Mouse (Mus musculus) neural tube, embryonic 13.5 days (tissue): ENCODE results near the gene Flad1. TPM values are rescaled to one million over a fixed set of nuclear protein-coding genes. Genes with fewer than 3 reads are reported as not detected.

Experiments used
- ATAC-seq: fragments of 200-750 bp; cut with Nextera tagmentation; 2 replicates; pipeline ENCODE4 v1.8.0; 2017; ENCODE audit warnings: low read depth, mild to moderate bottlenecking, moderate TSS enrichment, moderate library complexity
- H3K27ac ChIP-seq: fragments of 300-500 bp; sonication (generic); replicated peaks from 2 replicates; pipeline ENCODE4 v1.5.1; 2015; ENCODE audit warnings: moderate library complexity, mild to moderate bottlenecking, inconsistent platforms
- H3K27me3 ChIP-seq: fragments of 300-500 bp; sonication (generic); 2 replicates; pipeline ENCODE4 v1.6.1; 2015; ENCODE audit warnings: mild to moderate bottlenecking, inconsistent platforms
- H3K36me3 ChIP-seq: fragments of 300-500 bp; sonication (generic); 2 replicates; pipeline ENCODE4 v1.6.1; 2015; ENCODE audit warnings: mild to moderate bottlenecking, inconsistent platforms
- H3K4me1 ChIP-seq: fragments of 300-500 bp; sonication (generic); replicated peaks from 2 replicates; pipeline ENCODE4 v1.6.1; 2015; ENCODE audit warnings: inconsistent platforms
- H3K4me2 ChIP-seq: fragments of 300-500 bp; sonication (generic); 2 replicates; pipeline ENCODE4 v1.6.1; 2015; ENCODE audit warnings: inconsistent platforms, mild to moderate bottlenecking, moderate library complexity
- H3K4me3 ChIP-seq: fragments of 300-500 bp; sonication (generic); 2 replicates; pipeline ENCODE4 v1.5.1; 2015; ENCODE audit warnings: mild to moderate bottlenecking, inconsistent platforms
- H3K9ac ChIP-seq: fragments of 300-500 bp; sonication (generic); 2 replicates; pipeline ENCODE4 v1.6.1; 2015; ENCODE audit warnings: moderate library complexity, mild to moderate bottlenecking, inconsistent platforms
- H3K9me3 ChIP-seq: fragments of 300-500 bp; sonication (generic); 2 replicates; pipeline ENCODE4 v1.6.1; 2016; ENCODE audit warnings: inconsistent platforms
- WGBS: fragments of 180-500 bp; shearing (Covaris S2); methylation state at CpG from one replicate; pipeline ENCODE4 v1.1.7; 2015; 5-methylcytosine and 5-hydroxymethylcytosine counted together
- polyA plus RNA-seq: library from polyadenylated mRNA; unstranded; fragments of >200 nt; fragmentation: Nextera tagmentation; extraction: Ambion mirVana; gene quantifications from 2 replicates; pipeline ENCODE4 v1.2.1, GENCODE M21; 2015

The Flad1 gene
- polyA plus RNA-seq, 1 experiment from 2014 or later = 33.2 TPM

- Histone ChIP-seq H3K27me3 (0 out of 2 replicates have a peak, but pooled peaks cover 5% of the 10 kb centered on the region), H3K36me3 (no peaks in the 10 kb centered on the region), H3K4me2 (no peak overlapping the region), H3K27ac (no peak overlapping the region), H3K9me3 (no peaks in the 10 kb centered on the region), H3K4me1 (peaks cover 9% of the 10 kb centered on the region; the same call in 1 of the 2 replicates), H3K4me3 (no peak overlapping the region), H3K9ac (no peak overlapping the region)
- 81% methylated on average over 11 of the region's 12 CpGs for WGBS
- no peak for ATAC-seq
Observed at GRCm38 (mm10) chr3:89384331-89385076, 27.2 kb downstream of the Flad1 start.

GRCm38 (mm10) chr3:89383651-89384255, 27.9 kb downstream of the Flad1 start:
- Histone ChIP-seq H3K9ac (no peak overlapping the region), H3K4me1 (peaks cover 15% of the 10 kb centered on the region), H3K4me3 (no peak overlapping the region), H3K27me3 (0 out of 2 replicates have a peak, but pooled peaks cover 5% of the 10 kb centered on the region), H3K4me2 (no peak overlapping the region), H3K36me3 (no peaks in the 10 kb centered on the region), H3K27ac (no peak overlapping the region), H3K9me3 (no peaks in the 10 kb centered on the region)
- no peak for ATAC-seq
- 84% methylated on average over 5 of the region's 5 CpGs for WGBS

- Histone ChIP-seq H3K27me3 (0 out of 2 replicates have a peak, but pooled peaks cover 5% of the 10 kb centered on the region), H3K4me3 (no peak overlapping the region), H3K9ac (no peak overlapping the region), H3K4me2 (no peak overlapping the region), H3K4me1 (peaks cover 20% of the 10 kb centered on the region), H3K9me3 (no peaks in the 10 kb centered on the region), H3K27ac (no peak overlapping the region), H3K36me3 (no peaks in the 10 kb centered on the region)
- ATAC-seq = no peak
- 82% methylated on average over 5 of the region's 5 CpGs for WGBS
Observed at GRCm38 (mm10) chr3:89382950-89383349, 28.7 kb downstream of the Flad1 start.

GRCm38 (mm10) chr3:89382033-89382882, 29.4 kb downstream of the Flad1 start:
- Histone ChIP-seq H3K4me2 (no peak overlapping the region), H3K9me3 (no peaks in the 10 kb centered on the region), H3K4me3 (no peak overlapping the region), H3K4me1 (peaks cover 21% of the 10 kb centered on the region), H3K9ac (no peak overlapping the region), H3K27ac (no peak overlapping the region), H3K36me3 (no peaks in the 10 kb centered on the region), H3K27me3 (0 out of 2 replicates have a peak, but pooled peaks cover 5% of the 10 kb centered on the region)
- WGBS = 87% methylated on average over 9 of the region's 9 CpGs
- no peak for ATAC-seq

GRCm38 (mm10) chr3:89381233-89381632, 30.4 kb downstream of the Flad1 start:
- H3K4me3 ChIP-seq = no peak overlapping the region
- no peak overlapping the region for H3K9ac ChIP-seq
- no peaks in the 10 kb centered on the region for H3K9me3 ChIP-seq
- ATAC-seq = no peak
- peaks cover 21% of the 10 kb centered on the region for H3K4me1 ChIP-seq
- WGBS = 86% methylated on average over 11 of the region's 11 CpGs
- no peaks in the 10 kb centered on the region for H3K36me3 ChIP-seq
- H3K27ac ChIP-seq = no peak overlapping the region
- no peak overlapping the region for H3K4me2 ChIP-seq
- H3K27me3 ChIP-seq = 0 out of 2 replicates have a peak, but pooled peaks cover 5% of the 10 kb centered on the region

GRCm38 (mm10) chr3:89380711-89381110, 31.0 kb downstream of the Flad1 start:
- no peak overlapping the region for H3K4me2 ChIP-seq
- no peak overlapping the region for H3K9ac ChIP-seq
- H3K4me3 ChIP-seq = no peak overlapping the region
- WGBS = 92% methylated on average over 18 of the region's 18 CpGs
- H3K9me3 ChIP-seq = no peaks in the 10 kb centered on the region
- ATAC-seq = no peak
- peaks cover 21% of the 10 kb centered on the region for H3K4me1 ChIP-seq
- 0 out of 2 replicates have a peak, but pooled peaks cover 5% of the 10 kb centered on the region for H3K27me3 ChIP-seq
- no peak overlapping the region for H3K27ac ChIP-seq
- H3K36me3 ChIP-seq = no peaks in the 10 kb centered on the region

- Histone ChIP-seq H3K4me3 (no peak overlapping the region), H3K36me3 (no peaks in the 10 kb centered on the region), H3K4me2 (no peak overlapping the region), H3K4me1 (peaks cover 21% of the 10 kb centered on the region), H3K9me3 (no peaks in the 10 kb centered on the region), H3K27ac (no peak overlapping the region), H3K9ac (no peak overlapping the region), H3K27me3 (0 out of 2 replicates have a peak, but pooled peaks cover under 1% of the 10 kb centered on the region)
- 93% methylated on average over 14 of the region's 14 CpGs for WGBS
- no peak for ATAC-seq
Observed at GRCm38 (mm10) chr3:89380291-89380690, 31.4 kb downstream of the Flad1 start.

GRCm38 (mm10) chr3:89379388-89380131, 32.1 kb downstream of the Flad1 start:
- Histone ChIP-seq H3K36me3 (no peaks in the 10 kb centered on the region), H3K27ac (no peak overlapping the region), H3K4me3 (no peak overlapping the region), H3K4me1 (peaks cover 21% of the 10 kb centered on the region), H3K4me2 (peak overlapping the region; percentile 76), H3K9me3 (no peaks in the 10 kb centered on the region), H3K27me3 (no peaks in the 10 kb centered on the region), H3K9ac (no peak overlapping the region)
- no peak for ATAC-seq
- 86% methylated on average over 31 of the region's 31 CpGs for whole genome bisulfite sequencing

GRCm38 (mm10) chr3:89378394-89379067, 33.1 kb downstream of the Flad1 start:
- Histone ChIP-seq H3K9me3 (no peaks in the 10 kb centered on the region), H3K9ac (peak overlapping the region; percentile 83), H3K27me3 (no peaks in the 10 kb centered on the region), H3K36me3 (no peaks in the 10 kb centered on the region), H3K27ac (0 out of 2 replicates have a peak overlapping the region, but pooled peaks have one; percentile 20), H3K4me2 (peak overlapping the region; percentile 76), H3K4me3 (peak overlapping the region; percentile 52), H3K4me1 (peaks cover 21% of the 10 kb centered on the region)
- WGBS = under 1% methylated on average over 29 of the region's 29 CpGs
- ATAC-seq = peak; percentile 91

GRCm38 (mm10) chr3:89377831-89378230, 33.8 kb downstream of the Flad1 start:
- 66% methylated on average over 4 of the region's 4 CpGs for WGBS
- Histone ChIP-seq H3K9me3 (no peaks in the 10 kb centered on the region), H3K36me3 (no peaks in the 10 kb centered on the region), H3K4me1 (peaks cover 21% of the 10 kb centered on the region), H3K9ac (no peak overlapping the region), H3K27ac (no peak overlapping the region), H3K4me3 (0 out of 2 replicates have a peak overlapping the region, but pooled peaks have one; percentile 52), H3K4me2 (peak overlapping the region; percentile 76), H3K27me3 (no peaks in the 10 kb centered on the region)
- ATAC-seq = peak; percentile 20; the same call in 1 of the 2 replicates
